Mouse (Mus musculus) thymus, adult 2 months (tissue): ENCODE data around the gene Pygo2.

Experiments used
- CTCF ChIP-seq: fragments of 200-500 bp; IDR thresholded peaks from 2 replicates; pipeline ENCODE4 v1.5.1; 2012; ENCODE audit warnings: mild to moderate bottlenecking, control low read depth, low read length, moderate library complexity, borderline replicate concordance; ENCODE audit not compliant: control insufficient read depth, poor library complexity, insufficient read depth; ENCODE audit errors: extremely low read depth
- POLR2A ChIP-seq: fragments of 200-500 bp; IDR thresholded peaks from 2 replicates; pipeline ENCODE4 v1.6.1; 2012; ENCODE audit warnings: mild to moderate bottlenecking, low read length, control low read depth, moderate library complexity; ENCODE audit not compliant: control insufficient read depth, poor library complexity, insufficient read depth; ENCODE audit errors: extremely low read depth

GRCm38 (mm10) chr3:89479055-89479454 lies 49.0 kb downstream of the Pygo2 start:
- TF ChIP-seq CTCF = no peak
- TF ChIP-seq POLR2A = no peak
